Mouse (Mus musculus) lung, adult 2 months (tissue): ENCODE data around the gene Axl. TPM values are rescaled to one million over a fixed set of nuclear protein-coding genes. Genes with fewer than 3 reads are reported as not detected.
"Not testable (repeated sequence)": the region's sequence is repeated elsewhere in the genome, so short reads cannot be mapped to it uniquely, and the experiment has no call there.

Source experiments
- DNase-seq: peaks from one replicate; pipeline ENCODE4 v3.0.0; 2022
- H3K4me1 ChIP-seq: fragments of 200-500 bp; 2 replicates; pipeline ENCODE4 v1.6.1; 2011; ENCODE audit warnings: low read length; ENCODE audit not compliant: control insufficient read depth, insufficient read depth
- H3K4me3 ChIP-seq: fragments of 200-500 bp; replicated peaks from 2 replicates; pipeline ENCODE3; 2011; ENCODE audit warnings: low read depth, mild to moderate bottlenecking, control low read depth, low read length; ENCODE audit errors: extremely low read depth
- CTCF ChIP-seq: fragments of 200-500 bp; IDR thresholded peaks from 2 replicates; pipeline ENCODE4 v1.5.1; 2011; ENCODE audit warnings: mild to moderate bottlenecking, low read length, control low read depth; ENCODE audit not compliant: insufficient read depth
- POLR2A ChIP-seq: fragments of 200-500 bp; IDR thresholded peaks from 2 replicates; pipeline ENCODE4 v1.6.1; 2011; ENCODE audit warnings: low read depth, mild to moderate bottlenecking, control low read depth, low read length, borderline replicate concordance; ENCODE audit errors: extremely low read depth
- WGBS: fragments of 180-500 bp; shearing (Covaris S2); methylation state at CpG from one replicate; pipeline ENCODE4 v1.1.7; 2018; 5-methylcytosine and 5-hydroxymethylcytosine counted together
- polyA plus RNA-seq: library from polyadenylated mRNA; depleted of rRNA; stranded (reverse); fragments of >200 nt; gene quantifications from 2 replicates; pipeline ENCODE4 v1.2.3, GENCODE M21; 2012

The Axl gene
- polyA plus RNA-seq, 1 experiment: 92.0 TPM

DNA sequence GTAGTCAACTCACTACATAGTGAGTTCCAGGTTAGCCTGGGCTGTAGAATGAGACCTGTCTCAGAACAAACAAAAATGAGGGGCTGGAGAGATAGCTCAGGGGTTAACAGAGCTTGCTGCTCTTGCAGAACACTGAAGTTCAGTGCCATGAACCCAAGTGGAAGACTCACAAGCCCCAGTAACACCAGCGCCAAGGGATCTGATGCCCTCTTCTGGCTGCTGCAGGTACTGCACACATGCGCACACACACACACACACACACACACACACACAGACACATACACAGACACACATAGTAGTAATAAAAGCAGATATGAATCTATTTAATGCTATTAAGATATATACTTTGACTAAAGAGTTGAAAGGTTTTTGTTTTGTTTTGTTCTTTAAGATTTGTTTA lies 10.0 kb upstream of the Axl start:
- DNase-seq: no peak
- 79% methylated on average over 2 of the region's 2 CpGs for WGBS

DNA sequence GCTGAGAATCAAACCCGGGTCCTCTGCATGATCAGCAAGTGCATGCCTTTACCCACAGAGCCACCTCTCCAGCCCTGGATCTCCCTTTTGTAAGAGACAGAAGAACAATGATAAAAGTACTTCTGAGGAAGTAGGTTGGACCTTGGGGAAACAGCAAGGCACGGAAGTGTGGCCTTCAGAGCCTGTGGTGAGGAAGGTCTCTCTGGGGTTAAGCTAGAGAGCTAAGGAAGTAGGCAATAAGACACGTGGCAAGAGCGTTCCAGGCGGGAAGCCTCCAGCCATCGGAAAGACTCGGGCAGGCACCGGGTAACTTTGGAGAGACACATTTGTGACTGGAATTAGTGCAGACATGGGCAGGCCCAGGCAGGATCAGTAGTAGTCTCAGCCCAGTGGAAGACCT lies 6.3 kb upstream of the Axl start:
- no peak overlapping the region for H3K4me3 ChIP-seq
- WGBS: 68% methylated on average over 8 of the region's 8 CpGs
- H3K4me1 ChIP-seq: no peaks in the 10 kb centered on the region
- DNase-seq: no peak
- TF ChIP-seq POLR2A (no peak), CTCF (no peak)

More for the DNA sequence above, 10.0 kb upstream of the Axl start:
- Histone ChIP-seq H3K4me1 (no peaks in the 10 kb centered on the region), H3K4me3 (no peak overlapping the region)
- no peak for TF ChIP-seq CTCF
- no peak for TF ChIP-seq POLR2A

DNA sequence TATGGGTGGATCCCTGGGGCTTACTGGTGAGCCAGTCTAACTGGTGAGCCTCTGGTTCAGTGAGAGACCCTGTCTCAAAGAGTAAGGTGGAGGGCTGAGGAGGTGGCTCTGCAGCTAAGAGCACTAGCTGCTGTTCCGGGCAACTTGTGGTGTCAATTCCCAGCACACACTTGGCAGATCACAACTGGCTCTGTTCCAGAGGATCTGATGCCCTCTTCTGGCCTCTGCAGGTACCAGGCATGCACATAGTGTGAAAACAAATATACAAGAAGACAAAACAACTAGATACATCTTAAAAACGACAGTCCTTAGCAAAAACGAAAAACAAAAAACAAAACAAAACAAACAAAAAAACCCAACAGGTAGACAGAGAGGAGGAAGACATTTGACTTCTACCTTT lies 5.2 kb upstream of the Axl start:
- no peak for DNase-seq
- Histone ChIP-seq H3K4me1 (no peaks in the 10 kb centered on the region), H3K4me3 (no peak overlapping the region)
- 0 out of 2 replicates have a peak, but pooled peaks have one; percentile 9 for TF ChIP-seq CTCF
- TF ChIP-seq POLR2A: no peak
- 47% methylated on average over 3 of the region's 3 CpGs for WGBS

DNA sequence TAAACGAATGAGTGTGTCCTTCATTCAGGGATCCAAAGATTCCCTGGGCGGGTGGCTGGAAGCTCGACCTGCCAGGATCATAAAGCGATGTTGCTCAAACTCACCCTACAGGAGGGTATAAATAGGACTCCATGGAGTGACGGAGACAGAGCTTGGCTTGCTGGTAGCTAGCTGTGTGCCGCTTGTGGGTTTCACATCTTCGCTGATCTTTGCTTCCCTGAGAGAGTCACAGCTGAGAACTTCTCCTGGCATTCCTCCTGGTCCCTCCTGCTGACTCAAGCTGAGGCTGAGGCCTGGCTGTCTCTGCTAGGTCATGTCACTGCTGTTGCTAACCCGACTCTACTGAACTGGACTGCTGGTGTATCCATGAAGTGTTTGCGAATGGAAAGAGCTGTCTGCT lies 4.5 kb upstream of the Axl start:
- DNase-seq, H3K4me3 ChIP-seq, H3K4me1 ChIP-seq: not testable (repeated sequence)
- 67% methylated on average over 9 of the region's 9 CpGs for WGBS

DNA sequence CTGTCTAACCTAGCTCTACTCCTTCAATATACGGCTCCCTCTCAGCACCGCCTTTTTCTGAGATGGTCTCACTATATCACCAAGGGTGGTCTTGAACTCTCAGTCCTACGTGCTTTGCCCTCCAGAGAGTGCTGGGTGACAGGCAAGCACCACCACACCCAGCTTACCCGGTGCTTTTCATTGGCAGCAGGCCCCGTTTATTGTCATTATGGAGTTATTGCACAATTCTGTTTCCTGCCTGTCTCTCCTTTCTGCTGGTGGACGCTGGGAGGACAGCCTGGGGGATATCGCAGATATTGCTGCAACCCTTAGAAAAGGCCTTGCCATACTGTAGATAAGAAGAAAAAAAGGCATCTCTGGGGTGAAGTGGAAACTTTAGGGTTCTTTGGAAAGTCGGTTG lies 2.1 kb upstream of the Axl start:
- no peak for TF ChIP-seq CTCF
- TF ChIP-seq POLR2A: no peak
- WGBS: 42% methylated on average over 8 of the region's 8 CpGs
- Histone ChIP-seq H3K4me1 (no peaks in the 10 kb centered on the region), H3K4me3 (no peak overlapping the region)
- no peak for DNase-seq

DNA sequence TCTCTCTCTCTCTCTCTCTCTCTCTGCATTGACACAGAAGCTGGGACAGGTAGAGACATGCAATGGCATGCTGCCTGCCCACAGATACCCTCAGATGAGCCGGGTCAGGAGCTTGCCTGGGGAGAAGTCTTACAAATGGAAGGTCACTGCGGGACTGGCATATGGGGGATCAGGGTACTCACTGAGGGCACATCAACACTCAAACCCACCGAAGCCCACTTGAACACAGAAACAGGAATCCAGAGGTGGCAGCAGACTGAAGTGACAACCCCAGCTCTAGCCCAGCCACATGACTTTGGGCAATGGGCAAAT lies 580 bp upstream of the Axl start:
- no peak for DNase-seq
- Histone ChIP-seq H3K4me3 (no peak overlapping the region), H3K4me1 (no peaks in the 10 kb centered on the region)
- 58% methylated on average over 3 of the region's 3 CpGs for WGBS
- TF ChIP-seq CTCF (no peak), POLR2A (no peak)

DNA sequence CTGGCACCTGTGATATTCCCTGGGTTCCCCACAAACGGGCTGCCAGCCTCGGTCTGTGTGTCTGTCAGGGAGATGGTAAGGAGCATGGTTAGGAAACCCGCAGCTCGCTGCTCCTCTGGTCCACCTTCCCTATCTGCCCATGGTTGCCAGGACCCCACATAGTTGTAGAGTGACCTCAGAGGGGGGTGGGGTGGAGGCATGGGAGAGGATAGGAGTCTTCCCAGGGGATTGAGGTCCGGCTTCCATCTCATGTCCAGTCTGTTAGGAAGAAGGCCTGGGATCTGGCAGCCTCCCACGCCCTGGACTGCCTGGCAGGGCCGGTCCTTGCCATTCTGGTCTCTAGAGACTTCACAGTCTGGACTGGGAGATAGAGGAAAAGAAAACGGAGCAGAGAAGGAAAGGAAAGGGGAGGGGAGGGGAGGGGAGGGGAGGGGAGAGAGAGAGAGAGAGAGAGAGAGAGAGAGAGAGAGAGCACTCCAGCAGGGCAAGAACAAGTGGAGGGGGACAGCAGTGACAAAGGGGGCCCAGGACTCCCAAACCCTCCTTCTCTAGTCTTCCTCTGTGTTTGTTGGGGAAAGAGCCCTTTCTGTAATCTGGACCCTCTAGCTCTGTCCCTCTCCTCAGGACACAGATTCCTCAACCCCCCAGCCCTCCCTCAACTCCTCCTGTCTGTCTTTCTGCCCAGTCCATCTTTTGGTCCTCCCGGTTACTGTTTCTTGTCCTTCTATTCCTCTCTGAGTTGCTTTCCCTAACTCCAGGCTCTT lies 867 bp downstream of the Axl start:
- 48% methylated on average over 9 of the region's 9 CpGs for WGBS
- H3K4me3 ChIP-seq: peak overlapping the region; percentile 47
- no peak for DNase-seq
- H3K4me1 ChIP-seq: no peaks in the 10 kb centered on the region
- TF ChIP-seq POLR2A (no peak), CTCF (no peak)

DNA sequence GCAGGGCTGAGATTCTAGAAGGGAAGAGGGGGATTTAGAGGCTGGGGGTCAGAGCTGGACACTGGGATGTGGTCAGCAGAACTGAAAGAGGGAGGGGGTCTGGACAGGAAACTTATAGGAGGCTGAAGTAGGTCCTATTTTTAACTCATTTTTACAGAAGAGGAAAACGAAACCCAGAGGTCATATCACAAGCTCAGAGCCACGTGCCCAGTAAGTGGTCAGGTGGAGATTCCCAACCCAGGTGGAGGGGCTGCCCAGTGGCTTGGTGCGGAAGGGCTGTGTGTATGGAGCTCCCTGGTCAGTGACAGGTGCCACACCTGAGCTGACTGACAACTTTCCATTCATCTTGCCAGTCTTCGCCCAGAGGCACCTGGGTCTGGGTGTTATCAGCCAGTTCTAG lies 1.5 kb downstream of the Axl start:
- no peak for DNase-seq
- peaks cover 4% of the 10 kb centered on the region for H3K4me1 ChIP-seq
- no peak for TF ChIP-seq CTCF
- no peak for TF ChIP-seq POLR2A
- H3K4me3 ChIP-seq: no peak overlapping the region
- 54% methylated on average over 4 of the region's 4 CpGs for WGBS

DNA sequence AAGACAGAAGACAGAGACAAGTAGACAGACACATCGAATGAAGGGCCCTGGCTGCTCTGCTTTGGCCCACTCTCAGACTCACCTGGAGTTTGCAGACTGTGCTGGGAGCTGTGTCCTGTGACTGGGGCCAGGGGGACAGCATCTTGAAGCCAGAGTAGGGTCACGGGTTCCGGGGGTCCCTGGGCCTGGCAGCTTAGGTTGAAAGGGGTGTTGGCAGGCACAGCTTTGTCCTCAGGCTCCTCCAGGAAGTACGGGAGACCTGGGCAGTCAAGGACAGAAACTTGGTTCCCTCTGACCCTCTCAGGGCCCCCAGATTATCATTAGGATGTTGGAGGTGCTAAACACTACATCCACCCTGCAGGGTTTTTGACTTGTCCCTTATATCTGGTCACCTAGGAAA lies 2.8 kb downstream of the Axl start:
- no peak for DNase-seq
- WGBS: 72% methylated on average over 4 of the region's 4 CpGs
- H3K4me1 ChIP-seq: peaks cover 11% of the 10 kb centered on the region

DNA sequence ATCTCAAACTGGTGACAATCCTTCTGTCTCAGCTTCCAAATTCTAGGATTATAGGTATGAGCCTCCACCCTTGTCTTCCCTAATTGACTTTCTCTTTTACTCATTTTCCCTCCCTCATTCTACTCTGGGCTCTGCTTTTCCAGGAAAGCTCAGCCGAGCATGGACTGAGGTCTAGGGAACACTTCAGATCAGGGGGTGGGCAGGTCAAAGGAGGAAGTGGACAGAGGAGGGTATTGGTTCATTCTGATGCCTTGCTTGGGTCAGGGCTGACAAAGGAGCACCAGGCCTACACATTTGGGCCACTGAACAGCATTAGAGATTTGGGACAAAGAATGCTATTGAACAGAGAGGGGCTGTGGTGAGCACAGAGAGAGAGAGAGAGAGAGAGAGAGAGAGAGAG lies 3.7 kb downstream of the Axl start:
- 54% methylated on average over 1 of the region's 1 CpGs for WGBS
- no peak for TF ChIP-seq CTCF
- TF ChIP-seq POLR2A: no peak
- DNase-seq: no peak
- H3K4me3 ChIP-seq: no peak overlapping the region
- H3K4me1 ChIP-seq: peaks cover 11% of the 10 kb centered on the region

More for the DNA sequence above, 2.8 kb downstream of the Axl start:
- TF ChIP-seq POLR2A: no peak
- TF ChIP-seq CTCF: no peak
- no peak overlapping the region for H3K4me3 ChIP-seq
